Mouse (Mus musculus): Measurements from ENCODE around the gene Defa30. TPM values are rescaled to one million over a fixed set of nuclear protein-coding genes. Genes with fewer than 3 reads are reported as not detected.
"Not testable (repeated sequence)": the region's sequence is repeated elsewhere in the genome, so short reads cannot be mapped to it uniquely, and the experiment has no call there.

Defa30 gene
- 261 and 977 TPM in 2 replicates for polyA plus RNA-seq (2012; rRNA removed)

DNA sequence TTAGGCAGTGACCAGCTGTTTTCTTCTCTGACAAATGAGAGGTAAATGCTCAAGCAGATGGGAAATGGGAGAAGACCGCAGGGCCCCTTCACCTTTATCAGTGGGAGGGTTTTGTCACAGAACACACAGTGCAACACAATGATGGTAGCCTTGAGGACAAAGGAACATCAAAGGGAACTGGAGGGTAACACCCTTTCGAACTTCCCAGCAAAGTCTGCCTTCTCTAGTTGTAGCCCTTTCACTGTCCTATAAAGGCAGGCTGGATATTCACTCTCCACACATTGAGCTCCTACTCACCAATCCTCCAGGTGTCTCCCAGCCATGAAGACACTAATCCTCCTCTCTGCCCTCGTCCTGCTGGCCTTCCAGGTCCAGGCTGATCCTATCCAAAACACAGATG, at the start of gene Defa30:
Gene Defa30, plus strand, starts transcription at position 301 of the 400 bp plus-strand sequence.
- WGBS = 43% methylated on average over 3 of the region's 3 CpGs
- not testable (repeated sequence) for H3K4me3 ChIP-seq (ENCODE audit: low read depth, low read length); H3K36me3 ChIP-seq (ENCODE audit: control insufficient read depth, insufficient read depth, low read length); H3K27ac ChIP-seq (ENCODE audit: insufficient read depth, low read depth, low read length); H3K4me1 ChIP-seq (ENCODE audit: control insufficient read depth, insufficient read depth, insufficient read length, low read length); H3K27me3 ChIP-seq (ENCODE audit: control insufficient read depth, insufficient read depth, low read length)

DNA sequence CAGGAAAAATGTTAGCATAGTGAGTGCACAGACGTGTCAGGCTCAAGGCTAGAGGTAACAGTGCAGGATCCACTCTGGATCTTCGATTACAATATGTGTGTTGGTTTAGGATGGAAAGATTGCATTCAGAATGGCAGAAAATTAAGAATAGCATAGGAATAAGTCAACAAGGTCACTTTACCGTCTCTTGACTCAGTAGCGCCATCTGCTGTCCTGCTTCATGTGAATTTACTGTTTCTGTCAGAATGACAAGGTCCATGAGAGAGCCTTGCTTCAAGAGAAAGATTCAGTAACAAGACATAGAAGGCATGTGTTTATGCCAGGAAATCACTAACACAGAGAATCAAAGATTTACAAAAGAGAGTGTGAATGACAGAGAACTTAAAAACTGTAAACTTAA, 41.3 kb upstream of the Defa30 start:
- WGBS = 32% methylated on average over 4 of the region's 4 CpGs
- TF ChIP-seq CTCF (IDR thresholded peaks at IDR 0.05; ENCODE audit: extremely low read depth, insufficient read length, insufficient replicate concordance, low read depth, low read length) = no peak
- no peak for TF ChIP-seq POLR2A (IDR thresholded peaks at IDR 0.05; ENCODE audit: low read depth, low read length)
- H3K27me3 ChIP-seq (ENCODE audit: control insufficient read depth, insufficient read depth, low read length) = no peaks in the 10 kb centered on the region

DNA sequence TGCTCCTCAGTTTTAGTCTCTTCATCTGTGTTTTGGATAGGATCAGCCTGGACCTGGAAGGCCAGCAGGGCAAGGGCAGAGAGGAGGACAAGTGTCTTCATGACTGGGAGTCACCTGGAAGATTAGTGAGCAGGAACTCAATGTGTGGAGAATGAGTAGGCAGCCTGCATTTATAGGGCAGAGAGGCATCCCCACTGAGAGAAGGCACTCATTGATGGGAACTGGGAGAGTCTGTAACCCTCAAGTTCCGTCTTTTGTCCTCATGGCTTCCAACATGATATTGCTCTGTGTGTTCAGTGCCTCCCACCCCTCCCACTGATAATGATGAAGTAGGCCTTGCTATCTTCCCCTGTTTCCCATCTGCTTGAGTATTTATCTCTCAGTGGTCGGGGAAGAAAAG, 38.5 kb upstream of the Defa30 start, which contains the start of gene Gm14851:
Gene Gm14851, minus strand, starts transcription at position 101 of the 400 bp plus-strand sequence.
- H3K4me3 ChIP-seq (ENCODE audit: low read depth, low read length); H3K4me1 ChIP-seq (ENCODE audit: control insufficient read depth, insufficient read depth, insufficient read length, low read length): not testable (repeated sequence)
- WGBS = 71% methylated on average over 1 of the region's 2 CpGs

More for the DNA sequence above, 41.3 kb upstream of the Defa30 start:
- Histone ChIP-seq H3K4me1 (ENCODE audit: control insufficient read depth, insufficient read depth, insufficient read length, low read length) (no peaks in the 10 kb centered on the region), H3K27ac (ENCODE audit: insufficient read depth, low read depth, low read length) (no peak overlapping the region), H3K4me3 (ENCODE audit: low read depth, low read length) (no peak overlapping the region), H3K36me3 (ENCODE audit: control insufficient read depth, insufficient read depth, low read length) (no peaks in the 10 kb centered on the region)

DNA sequence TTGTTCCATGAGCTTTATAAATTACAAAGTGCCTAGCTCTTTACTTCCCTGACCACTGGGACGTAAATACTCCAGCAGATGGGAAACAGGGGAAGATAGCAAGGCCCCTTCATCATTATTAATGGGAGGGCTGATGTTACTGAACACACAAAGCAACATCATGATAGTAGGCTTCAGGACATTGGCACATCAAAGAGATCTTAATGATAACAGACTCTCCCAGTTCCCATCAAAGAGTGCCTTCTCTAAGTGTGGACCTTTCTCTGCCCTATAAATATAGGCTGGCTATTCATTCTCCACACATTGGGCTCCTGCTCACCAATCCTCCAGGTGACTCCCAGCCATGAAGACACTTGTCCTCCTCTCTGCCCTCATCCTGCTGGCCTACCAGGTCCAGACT, 27.5 kb downstream of the Defa30 start, which contains the start of gene Defa22:
Gene Defa22, plus strand, starts transcription at position 301 of the 400 bp plus-strand sequence.
- not testable (repeated sequence) for H3K27ac ChIP-seq (ENCODE audit: insufficient read depth, low read depth, low read length); H3K27me3 ChIP-seq (ENCODE audit: control insufficient read depth, insufficient read depth, low read length); H3K4me1 ChIP-seq (ENCODE audit: control insufficient read depth, insufficient read depth, insufficient read length, low read length); H3K36me3 ChIP-seq (ENCODE audit: control insufficient read depth, insufficient read depth, low read length); H3K4me3 ChIP-seq (ENCODE audit: low read depth, low read length)
- WGBS = no CpG with 5 or more reads among the region's 1 CpGs

More for the DNA sequence above, 38.5 kb upstream of the Defa30 start, which contains the start of gene Gm14851:
- H3K36me3 ChIP-seq (ENCODE audit: control insufficient read depth, insufficient read depth, low read length); H3K27ac ChIP-seq (ENCODE audit: insufficient read depth, low read depth, low read length); H3K27me3 ChIP-seq (ENCODE audit: control insufficient read depth, insufficient read depth, low read length): not testable (repeated sequence)

Other genes starting within 250 kb of the Defa30 start
- not detected in 2 replicates for gene Defb33, start 242.0 kb upstream of the Defa30 start, polyA plus RNA-seq (2012; rRNA removed)
- gene Gm15056, start 232.0 kb upstream of the Defa30 start, polyA plus RNA-seq (2012; rRNA removed) = not detected in 2 replicates
- gene Gm6040, start 212.6 kb upstream of the Defa30 start, polyA plus RNA-seq (2012; rRNA removed) = not detected in 2 replicates
- gene AY761185, start 189.9 kb upstream of the Defa30 start, polyA plus RNA-seq (2012; rRNA removed) = not detected in 2 replicates
- gene Defa21, start 109.1 kb upstream of the Defa30 start, polyA plus RNA-seq (2012; rRNA removed) = 39.6 and 3,729 TPM in 2 replicates
- gene Defa23, start 79.6 kb upstream of the Defa30 start, polyA plus RNA-seq (2012; rRNA removed) = 901 and 2,073 TPM in 2 replicates
- gene Defa35, start 69.6 kb upstream of the Defa30 start, polyA plus RNA-seq (2012; rRNA removed) = 1.9 and 8.8 TPM in 2 replicates
- gene Defa25, start 50.2 kb upstream of the Defa30 start, polyA plus RNA-seq (2012; rRNA removed) = not detected in 2 replicates
- gene Gm14851, start 38.6 kb upstream of the Defa30 start, polyA plus RNA-seq (2012; rRNA removed) = 180 and 1,620 TPM in 2 replicates
- gene Defa22, start 27.6 kb downstream of the Defa30 start, polyA plus RNA-seq (2012; rRNA removed) = 36.0 and 3,821 TPM in 2 replicates
- not detected in 2 replicates for gene Defa31, start 57.0 kb downstream of the Defa30 start, polyA plus RNA-seq (2012; rRNA removed)
- 21.6 and 67.8 TPM in 2 replicates for gene Gm15293, start 66.9 kb downstream of the Defa30 start, polyA plus RNA-seq (2012; rRNA removed)
- gene Gm15292, start 115.1 kb downstream of the Defa30 start, polyA plus RNA-seq (2012; rRNA removed) = 8.1 and 33.1 TPM in 2 replicates
- gene Defa27, start 180.9 kb downstream of the Defa30 start, polyA plus RNA-seq (2012; rRNA removed) = not detected in 2 replicates
- 143 and 523 TPM in 2 replicates for gene Defa29, start 192.4 kb downstream of the Defa30 start, polyA plus RNA-seq (2012; rRNA removed)
- 20.9 and 2,576 TPM in 2 replicates for gene Defa2, start 243.9 kb downstream of the Defa30 start, polyA plus RNA-seq (2012; rRNA removed)